Mouse (Mus musculus) T-helper 17 cell (primary cell): ENCODE measurements at regions not wholly inside any gene's neighbourhood (a gene's known extent, or its start where the extent isn't known, plus 50 kb on each side); places are given as distances from the start of the nearest gene placed in this dataset.

ENCODE experiments used
- in situ Hi-C, 2 experiments: fragments of 300-600 bp; cut with MboI, MseI; formaldehyde crosslinking; loops; 1 replicate in 1 of 2; 2 replicates in 1 of 2; pipeline ENCODE4 v1.15.1; 2025; ENCODE audit warnings: high pct_unique_total_duplicates in 2 of 2

- in situ Hi-C loops, result no loop called here
These were observed 80.7 kb downstream of the Gm7361 start for GRCm38 (mm10) chr5:26338191-26338590.

- in situ Hi-C loops, result no loop called here
These were observed 81.8 kb downstream of the Gm7361 start for GRCm38 (mm10) chr5:26339266-26339665.

- in situ Hi-C loops, result loop anchor here in 1 of 2 experiments (5.0 kb wide), 1 partner anchor 52 kb away; no protein-coding TSS in a partner anchor
These were observed 97.7 kb downstream of the Gm7361 start for GRCm38 (mm10) chr5:26355156-26355555.

- in situ Hi-C loops, result loop anchor here in 1 of 2 experiments (5.0 kb wide), 1 partner anchor 48 kb away; no protein-coding TSS in a partner anchor
These were observed 101.6 kb downstream of the Gm7361 start for GRCm38 (mm10) chr5:26359082-26359481.

- in situ Hi-C loops, result no loop called here
These were observed 116.9 kb downstream of the Gm7361 start for GRCm38 (mm10) chr5:26374175-26374984.

- in situ Hi-C loops, result loop anchor here in 1 of 2 experiments (5.0 kb wide), 1 partner anchor 50 kb away; no protein-coding TSS in a partner anchor
These were observed 149.7 kb downstream of the Gm7361 start for GRCm38 (mm10) chr5:26407088-26407672.

GRCm38 (mm10) chr5:26413185-26413584, 155.7 kb downstream of the Gm7361 start:
- in situ Hi-C loops, result no loop called here

GRCm38 (mm10) chr5:26444331-26445200, 187.1 kb downstream of the Gm7361 start:
- in situ Hi-C loops, result no loop called here

GRCm38 (mm10) chr5:26451306-26451705, 193.8 kb downstream of the Gm7361 start:
- in situ Hi-C loops, result no loop called here

GRCm38 (mm10) chr5:26457627-26458026, 200.1 kb downstream of the Gm7361 start:
- in situ Hi-C loops, result no loop called here

GRCm38 (mm10) chr5:26466666-26467065, 209.2 kb downstream of the Gm7361 start:
- in situ Hi-C loops, result no loop called here

GRCm38 (mm10) chr5:26485726-26486125, 228.2 kb downstream of the Gm7361 start:
- in situ Hi-C loops, result no loop called here

GRCm38 (mm10) chr5:26494003-26494402, 236.5 kb downstream of the Gm7361 start:
- in situ Hi-C loops, result no loop called here

GRCm38 (mm10) chr5:26497641-26498430, 240.3 kb downstream of the Gm7361 start:
- in situ Hi-C loops, result no loop called here

GRCm38 (mm10) chr5:26509525-26510168, 252.2 kb downstream of the Gm7361 start:
- in situ Hi-C loops, result no loop called here

GRCm38 (mm10) chr5:26513039-26513955, 255.8 kb downstream of the Gm7361 start:
- in situ Hi-C loops, result no loop called here

- in situ Hi-C loops, result no loop called here
These were observed 278.1 kb downstream of the Gm7361 start for GRCm38 (mm10) chr5:26535556-26535955.

- in situ Hi-C loops, result no loop called here
These were observed 253.7 kb upstream of the Dpp6 start for GRCm38 (mm10) chr5:26563291-26563690.

- in situ Hi-C loops, result no loop called here
These were observed 252.9 kb upstream of the Dpp6 start for GRCm38 (mm10) chr5:26564056-26564455.
